Mouse (Mus musculus): ENCODE results near the gene Cyp3a16.
"Not testable (repeated sequence)": the region's sequence is repeated elsewhere in the genome, so short reads cannot be mapped to it uniquely, and the experiment has no call there.

Cyp3a16 gene

GRCm38 (mm10) chr5:145469623-145470022 lies at the start of gene Cyp3a16:
Cyp3a16 (minus strand) TSS chr5:145469723.
- DNase-seq = not testable (repeated sequence)

- DNase-seq = no peak
These were observed 20.8 kb upstream of the Cyp3a16 start for GRCm38 (mm10) chr5:145490300-145490699.

- DNase-seq = no peak
These were observed 5.0 kb downstream of the Cyp3a16 start for GRCm38 (mm10) chr5:145464304-145465088.

GRCm38 (mm10) chr5:145462321-145462720 lies 7.2 kb downstream of the Cyp3a16 start:
- DNase-seq = no peak

GRCm38 (mm10) chr5:145454389-145454788 lies 15.1 kb downstream of the Cyp3a16 start:
- no peak for DNase-seq

GRCm38 (mm10) chr5:145433688-145434087 lies 35.8 kb downstream of the Cyp3a16 start:
- DNase-seq = no peak

GRCm38 (mm10) chr5:145431004-145431403 lies 38.5 kb downstream of the Cyp3a16 start:
- no peak for DNase-seq

GRCm38 (mm10) chr5:145422287-145422686 lies 47.2 kb downstream of the Cyp3a16 start:
- no peak for DNase-seq

- not testable (repeated sequence) for DNase-seq
These were observed 54.1 kb downstream of the Cyp3a16 start for GRCm38 (mm10) chr5:145415416-145415815.
